Mouse (Mus musculus): ENCODE results near the gene Ndufa7.
"Not testable (repeated sequence)": the region's sequence is repeated elsewhere in the genome, so short reads cannot be mapped to it uniquely, and the experiment has no call there.

The Ndufa7 gene

DNA sequence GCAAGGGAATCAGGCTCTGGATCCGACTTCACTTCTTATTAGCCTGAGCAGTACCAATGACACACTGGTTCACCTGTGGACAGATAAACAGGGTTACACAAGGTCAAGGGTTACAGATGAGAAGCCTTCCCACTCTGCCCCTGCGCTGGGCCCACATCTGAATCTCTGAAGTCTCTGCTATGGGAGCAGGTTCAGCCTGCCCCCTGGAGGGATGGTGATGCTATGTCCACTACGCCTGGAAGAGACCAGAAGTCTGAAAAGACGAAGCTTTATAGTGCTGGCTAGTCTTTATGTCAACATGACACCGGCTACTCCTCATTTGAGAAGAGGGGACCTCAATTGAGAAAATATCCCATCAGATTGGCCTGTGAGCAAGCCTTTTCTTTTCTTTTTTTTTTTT, 51.4 kb downstream of the Ndufa7 start:
- DNase-seq (ENCODE audit: low spot score): peak; percentile 26

- not testable (repeated sequence) for DNase-seq (ENCODE audit: low spot score)
Observed at GRCm38 (mm10) chr17:33884320-33884719, 59.9 kb downstream of the Ndufa7 start.

- not testable (repeated sequence) for DNase-seq (ENCODE audit: low spot score)
Observed at GRCm38 (mm10) chr17:33887802-33888201, 63.4 kb downstream of the Ndufa7 start.

Data from retina, embryonic 14.5 days (tissue).